Mouse (Mus musculus): ENCODE results near the gene Ttc30a2.

The Ttc30a2 gene

GRCm38 (mm10) chr2:75977752-75978368, at the start of gene Ttc30a2:
Gene Ttc30a2 (minus strand): TSS chr2:75978170.
- DNase-seq, result peak; percentile 77

- no peak for DNase-seq
Observed at GRCm38 (mm10) chr2:76016890-76017289, 38.9 kb upstream of the Ttc30a2 start.

- DNase-seq, result no peak
Observed at GRCm38 (mm10) chr2:76016136-76016535, 38.2 kb upstream of the Ttc30a2 start.

- no peak for DNase-seq
Observed at GRCm38 (mm10) chr2:76015460-76015859, 37.5 kb upstream of the Ttc30a2 start.

- no peak for DNase-seq
Observed at GRCm38 (mm10) chr2:76014659-76015058, 36.7 kb upstream of the Ttc30a2 start.

GRCm38 (mm10) chr2:76006194-76006593, 28.2 kb upstream of the Ttc30a2 start:
- DNase-seq, result no peak

- no peak for DNase-seq
Observed at GRCm38 (mm10) chr2:76002899-76003298, 24.9 kb upstream of the Ttc30a2 start.

GRCm38 (mm10) chr2:76001392-76001791, 23.4 kb upstream of the Ttc30a2 start:
- DNase-seq, result peak; percentile 82

- DNase-seq, result no peak
Observed at GRCm38 (mm10) chr2:75999636-76000035, 21.7 kb upstream of the Ttc30a2 start.

- DNase-seq, result no peak
Observed at GRCm38 (mm10) chr2:75998692-75999091, 20.7 kb upstream of the Ttc30a2 start.

GRCm38 (mm10) chr2:75997726-75998125, 19.8 kb upstream of the Ttc30a2 start:
- DNase-seq, result no peak

GRCm38 (mm10) chr2:75994841-75995240, 16.9 kb upstream of the Ttc30a2 start:
- no peak for DNase-seq

GRCm38 (mm10) chr2:75991581-75992205, 13.7 kb upstream of the Ttc30a2 start:
- DNase-seq, result no peak

- peak; percentile 84 for DNase-seq
Observed at GRCm38 (mm10) chr2:75990885-75991539, 13.0 kb upstream of the Ttc30a2 start.

GRCm38 (mm10) chr2:75989694-75990093, 11.7 kb upstream of the Ttc30a2 start:
- no peak for DNase-seq

GRCm38 (mm10) chr2:75988779-75989363, 10.9 kb upstream of the Ttc30a2 start:
- DNase-seq, result no peak

GRCm38 (mm10) chr2:75988378-75988777, 10.4 kb upstream of the Ttc30a2 start:
- no peak for DNase-seq

GRCm38 (mm10) chr2:75987739-75988138, 9.8 kb upstream of the Ttc30a2 start:
- no peak for DNase-seq

- DNase-seq, result peak; percentile 77
Observed at GRCm38 (mm10) chr2:75985124-75985523, 7.2 kb upstream of the Ttc30a2 start.

- no peak for DNase-seq
Observed at GRCm38 (mm10) chr2:75983847-75984246, 5.9 kb upstream of the Ttc30a2 start.

- DNase-seq, result no peak
Observed at GRCm38 (mm10) chr2:75983091-75983490, 5.1 kb upstream of the Ttc30a2 start.

GRCm38 (mm10) chr2:75982626-75983025, 4.7 kb upstream of the Ttc30a2 start:
- no peak for DNase-seq

GRCm38 (mm10) chr2:75981440-75982081, 3.6 kb upstream of the Ttc30a2 start, which contains the start of gene Ttc30a1:
Gene Ttc30a1 (minus strand): TSS chr2:75981967.
- peak; percentile 87 for DNase-seq

Measured in lung, postnatal 36 days (tissue).